Mouse (Mus musculus) E14TG2a.4 (cell line): ENCODE results near the gene Wnt5b.

Source experiments
- CTCF ChIP-seq: conservative IDR thresholded peaks from 2 replicates; pipeline ENCODE4 v1.5.1; 2014; ENCODE audit warnings: low read length
- NANOG ChIP-seq: IDR thresholded peaks from 2 replicates; pipeline ENCODE4 v1.6.1; 2014; ENCODE audit warnings: borderline replicate concordance, low read length, mixed read lengths
- POU5F1 ChIP-seq: IDR thresholded peaks from 2 replicates; pipeline ENCODE4 v1.6.1; 2014; ENCODE audit warnings: low read length, borderline replicate concordance

DNA sequence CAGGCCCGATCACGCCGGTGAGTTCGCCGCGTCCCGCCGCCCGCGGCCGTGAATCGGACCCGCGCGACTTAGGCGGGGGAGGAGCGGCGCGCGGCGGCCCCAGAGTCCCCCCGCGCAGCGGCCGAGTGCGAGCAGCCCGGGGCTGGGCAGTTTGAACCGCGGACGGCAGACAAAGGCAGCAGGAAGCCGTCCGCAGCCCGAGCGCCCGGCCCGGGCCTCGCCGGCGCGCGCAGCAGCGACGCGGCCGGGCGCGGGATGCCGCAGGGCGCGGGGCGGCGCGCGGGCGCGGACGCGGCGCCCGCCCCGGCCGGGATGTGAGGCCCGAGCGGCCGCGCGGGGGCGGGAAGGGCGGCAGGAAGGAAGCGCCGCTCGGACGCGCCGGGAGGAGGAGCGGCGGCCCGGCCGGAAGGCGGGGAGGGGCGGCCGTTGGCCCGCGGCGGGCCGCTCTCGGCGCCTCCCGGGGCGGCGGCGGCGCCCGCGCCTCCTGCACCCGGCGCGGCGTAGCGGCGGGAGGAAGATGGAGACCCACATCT lies 64.7 kb downstream of the Wnt5b start, which contains the start of gene Fbxl14:
- TF ChIP-seq CTCF (no peak), POU5F1 (no peak), NANOG (no peak)
